Mouse (Mus musculus) kidney, postnatal 25 days (tissue): Measurements from ENCODE around the gene Ewsr1.

ENCODE experiments used
- DNase-seq, 2 experiments: peaks; one replicate each; pipeline ENCODE4 v3.0.0; 2021; ENCODE audit warnings: mixed read lengths in 2 of 2

Gene Ewsr1

GRCm38 (mm10) chr11:5098736-5099542 lies at the start of gene Ewsr1, which contains the start of gene Rhbdd3:
Ewsr1 (minus strand) TSS chr11:5099266.
Rhbdd3 (plus strand) TSS chr11:5098926.
- peak; percentile 95 to 97 for DNase-seq

DNA sequence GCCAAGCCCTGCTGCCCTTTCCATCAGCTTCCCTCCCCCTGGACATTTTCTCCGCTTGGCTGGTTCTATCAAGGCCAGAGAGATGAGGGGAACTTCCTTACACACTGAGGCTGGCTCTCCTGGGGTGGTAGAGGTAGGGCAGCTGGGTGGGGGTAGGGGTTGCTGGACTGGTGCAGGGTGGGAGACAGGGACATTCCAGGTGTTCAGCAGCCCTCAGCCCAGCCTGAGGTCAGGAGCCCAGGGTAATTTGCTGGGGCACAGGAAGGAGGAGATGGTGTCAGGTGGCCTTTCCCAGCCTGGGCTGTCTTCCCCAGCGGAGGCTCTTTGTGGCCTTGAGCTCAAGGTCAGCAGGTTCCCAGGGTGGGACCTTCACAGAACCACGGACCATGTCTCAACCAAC lies 46.5 kb upstream of the Ewsr1 start:
- DNase-seq: peak in 1 of 2 experiments; percentile 61

DNA sequence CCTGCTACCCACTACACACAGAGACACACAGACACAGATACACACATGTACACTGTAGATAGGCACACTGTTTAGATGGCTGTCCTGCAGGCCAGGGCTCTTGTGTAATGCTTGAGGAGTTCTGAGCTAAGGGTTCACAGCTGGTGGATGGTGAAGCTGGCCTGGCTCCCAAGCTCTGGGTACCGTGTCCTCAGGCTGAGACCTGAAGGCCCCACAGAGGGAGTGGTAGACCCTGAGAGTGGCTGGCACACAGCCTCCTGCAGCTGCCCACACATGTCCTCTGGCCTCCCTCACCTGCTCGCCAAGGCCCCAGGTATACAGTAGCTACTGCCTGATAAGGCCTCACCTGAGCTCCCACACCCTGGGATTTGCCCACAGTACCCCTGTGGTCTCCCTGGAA lies 42.9 kb upstream of the Ewsr1 start:
- no peak for DNase-seq

GRCm38 (mm10) chr11:5141252-5141651 lies 42.2 kb upstream of the Ewsr1 start:
- peak in 1 of 2 experiments; percentile 71 for DNase-seq

- DNase-seq: peak; percentile 87 to 89
Observed at GRCm38 (mm10) chr11:5140619-5141018, 41.6 kb upstream of the Ewsr1 start.

- no peak for DNase-seq
Observed at GRCm38 (mm10) chr11:5139372-5139771, 40.3 kb upstream of the Ewsr1 start.

GRCm38 (mm10) chr11:5138642-5139041 lies 39.6 kb upstream of the Ewsr1 start:
- DNase-seq: no peak

GRCm38 (mm10) chr11:5135914-5136313 lies 36.8 kb upstream of the Ewsr1 start:
- peak; percentile 56 to 79 for DNase-seq

DNA sequence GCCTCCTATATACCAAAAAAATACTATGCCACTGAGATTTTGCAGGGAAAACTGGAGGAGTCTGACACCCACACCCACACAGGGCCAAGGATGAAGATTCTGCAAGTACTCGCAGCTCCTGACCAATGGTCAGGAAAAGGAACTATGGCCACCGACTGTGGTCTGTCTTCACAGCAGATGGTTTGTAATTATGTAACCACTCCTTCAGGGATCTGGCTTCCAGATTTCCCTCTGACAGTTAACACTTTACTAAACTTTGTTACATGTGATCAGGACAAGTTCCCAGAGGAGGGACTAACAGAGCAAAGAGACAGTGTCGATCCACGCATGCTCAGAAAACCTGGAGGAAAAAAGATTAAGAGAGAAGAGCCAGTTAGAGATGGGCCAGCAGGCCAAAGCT lies 33.7 kb upstream of the Ewsr1 start:
- no peak for DNase-seq

GRCm38 (mm10) chr11:5130111-5130665 lies 31.1 kb upstream of the Ewsr1 start:
- DNase-seq: no peak

DNA sequence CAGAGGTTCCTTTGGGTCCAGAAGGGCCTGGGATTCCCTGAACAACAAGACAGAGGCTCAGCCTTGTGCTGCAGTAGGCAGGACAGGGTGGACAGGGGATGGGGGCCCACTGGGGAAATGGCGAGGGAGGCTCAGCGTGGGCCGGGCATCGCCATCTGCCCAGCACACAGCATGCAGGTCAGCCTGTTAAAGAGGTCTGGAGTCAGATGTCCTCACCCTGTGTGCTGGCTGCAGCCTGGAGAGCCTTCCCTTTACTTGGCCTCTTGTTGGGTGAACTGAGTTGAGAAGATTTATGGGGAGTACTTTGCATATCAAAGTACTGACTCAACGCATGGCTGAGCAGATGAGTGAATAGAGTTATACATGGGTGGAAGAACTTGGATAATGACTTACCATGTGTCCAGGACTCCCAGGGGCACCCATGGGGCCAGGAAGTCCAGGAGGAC lies 30.0 kb upstream of the Ewsr1 start:
- DNase-seq: no peak

- no peak for DNase-seq
Observed at GRCm38 (mm10) chr11:5125713-5126112, 26.6 kb upstream of the Ewsr1 start.

- DNase-seq: peak; percentile 88 to 95
Observed at GRCm38 (mm10) chr11:5114931-5115581, 16.0 kb upstream of the Ewsr1 start.

GRCm38 (mm10) chr11:5113645-5114044 lies 14.6 kb upstream of the Ewsr1 start:
- DNase-seq: no peak

- no peak for DNase-seq
Observed at GRCm38 (mm10) chr11:5109441-5109840, 10.4 kb upstream of the Ewsr1 start.

DNA sequence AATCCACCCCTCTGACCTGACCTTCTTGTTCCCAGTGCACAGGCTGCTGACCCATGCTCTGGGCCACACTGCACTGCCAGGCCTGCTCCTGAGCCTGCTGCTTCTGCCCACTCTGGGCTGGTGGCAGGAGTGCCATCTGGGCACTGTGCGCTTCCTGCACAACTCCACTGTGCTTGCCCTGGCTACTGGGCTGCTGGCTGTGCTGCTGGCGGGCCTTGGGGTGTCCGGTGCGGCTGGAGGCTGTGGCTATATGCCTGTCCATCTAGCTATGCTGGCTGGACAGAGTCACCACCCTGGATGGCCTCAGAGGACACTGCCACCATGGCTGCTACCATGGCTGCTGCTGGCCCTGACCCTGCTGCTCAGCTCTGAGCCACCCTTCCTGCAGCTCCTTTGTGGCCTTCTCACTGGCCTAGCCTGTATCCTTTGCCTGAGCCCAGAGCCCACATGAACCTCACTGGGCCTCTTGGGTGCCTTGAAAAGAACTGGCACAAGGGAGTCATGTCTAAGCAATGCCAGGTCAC lies 5.0 kb upstream of the Ewsr1 start:
- DNase-seq: no peak

GRCm38 (mm10) chr11:5102384-5102783 lies 3.3 kb upstream of the Ewsr1 start:
- DNase-seq: no peak

GRCm38 (mm10) chr11:5101641-5102040 lies 2.6 kb upstream of the Ewsr1 start:
- DNase-seq: no peak

DNA sequence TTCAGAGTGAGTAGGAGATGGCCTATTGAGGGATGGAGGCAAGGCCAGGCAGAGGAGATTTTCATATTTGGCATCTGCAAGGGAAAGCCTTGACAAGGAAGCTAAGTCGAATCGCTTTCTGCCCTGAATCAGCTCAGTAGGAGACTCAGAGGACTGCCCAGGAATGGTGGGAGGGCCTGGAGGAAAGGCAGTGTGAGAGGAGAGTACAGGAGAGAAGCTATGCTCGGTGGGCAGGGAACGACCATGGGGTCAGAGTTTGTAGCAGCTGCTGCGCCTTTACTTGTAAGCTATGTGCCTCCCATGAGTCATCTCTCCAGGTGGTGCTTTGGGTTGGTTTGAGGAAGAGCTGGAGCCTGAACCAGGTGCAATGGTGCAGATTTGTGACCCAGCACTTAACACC lies 1.7 kb upstream of the Ewsr1 start:
- DNase-seq: no peak

DNA sequence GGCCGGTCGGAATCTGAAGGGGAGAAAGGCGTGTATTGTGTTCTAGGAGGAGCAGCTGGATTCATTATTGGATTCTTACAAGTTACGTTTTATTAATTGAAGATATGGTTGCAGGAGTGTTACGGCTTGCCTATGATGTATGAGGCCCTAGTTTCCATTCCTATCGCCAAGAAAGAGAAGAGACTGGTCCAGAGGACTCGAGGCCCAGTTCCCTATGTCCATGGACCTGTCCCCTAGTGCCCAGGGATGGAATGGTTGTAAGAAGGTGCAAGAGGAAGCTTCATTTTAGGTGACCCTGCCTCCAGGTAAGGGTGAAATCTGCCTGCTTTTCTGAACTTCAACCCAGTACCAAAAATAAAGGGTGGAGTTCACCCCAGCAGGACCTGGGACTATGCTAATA lies 1.2 kb upstream of the Ewsr1 start:
- no peak for DNase-seq

DNA sequence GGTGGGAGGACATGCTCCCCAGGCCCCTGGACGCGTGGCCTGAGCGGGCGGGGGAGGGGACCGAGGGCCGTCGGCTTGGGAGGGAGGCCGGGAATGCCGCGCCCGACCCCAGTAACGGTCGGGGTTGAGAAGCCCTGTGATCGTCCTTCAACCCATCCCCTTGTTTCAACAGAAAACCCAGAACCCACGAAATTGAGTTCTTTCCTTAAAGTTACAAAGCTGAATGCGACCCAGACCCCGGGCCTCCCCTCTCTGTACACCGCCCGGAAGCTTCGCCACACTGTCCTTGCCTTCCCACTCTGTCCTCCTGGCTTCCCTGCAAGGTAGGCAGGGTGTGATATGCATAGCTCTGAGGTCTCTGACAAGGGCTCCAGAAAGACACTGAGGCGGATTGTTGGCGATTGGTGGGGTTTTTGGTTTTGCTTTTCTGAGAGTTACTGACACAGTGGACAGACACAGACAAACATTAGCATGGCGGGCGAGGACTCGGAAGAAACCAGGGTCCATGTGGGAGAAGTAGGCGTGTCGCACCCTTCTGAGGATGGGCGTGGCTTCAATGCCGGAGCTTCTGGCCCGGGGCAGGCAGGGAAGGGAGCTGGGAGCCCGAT lies 614 bp upstream of the Ewsr1 start:
- DNase-seq: peak; percentile 91 to 93

DNA sequence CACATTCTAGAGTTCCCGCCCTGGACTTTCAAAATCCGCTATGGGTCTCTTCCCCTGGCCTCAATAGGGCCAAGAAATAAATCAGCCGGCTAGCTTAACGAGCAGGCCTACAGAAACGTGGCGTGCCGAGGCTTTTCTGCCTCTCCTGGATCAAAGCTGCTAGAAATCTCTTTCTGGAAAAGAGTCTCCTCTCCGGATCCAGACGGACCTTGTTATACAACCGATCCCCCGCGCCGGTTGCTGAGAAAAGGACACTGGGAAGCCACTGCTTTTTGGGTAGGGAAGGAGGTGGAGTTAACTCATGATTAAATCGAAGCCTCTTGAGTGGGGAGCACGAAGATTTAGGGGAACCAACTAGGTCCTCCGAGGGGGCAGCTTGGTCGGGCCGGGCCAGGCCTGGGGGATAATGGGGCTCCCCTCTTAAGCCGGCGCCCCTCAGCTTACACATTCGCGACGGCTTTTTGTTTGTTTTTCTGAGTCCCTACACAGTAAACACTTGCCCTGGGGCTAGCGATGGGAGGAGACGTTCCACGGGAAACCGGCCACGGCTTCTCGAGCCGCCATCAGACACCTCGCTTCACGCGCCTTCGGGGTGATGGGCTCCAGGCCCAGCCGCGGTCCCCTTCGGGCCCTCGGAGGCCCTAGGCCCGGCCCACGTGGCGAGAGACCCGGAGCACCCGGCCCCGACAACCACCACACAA lies 881 bp downstream of the Ewsr1 start:
- peak; percentile 63 to 78 for DNase-seq
